In genomic region chr2:180780282-180780681, GRCm38 (mm10) we compare ENCODE assay signal across 22 mouse cellular contexts. TPM values are rescaled to one million over a fixed set of nuclear protein-coding genes. Genes with fewer than 3 reads are reported as not detected.
"Had no signal": no experiment of that assay in that cellular context is flagged by ENCODE, and none has a peak within 500 bp of the region (broad histone marks: within the 10 kb centered on the region; RNA-seq: fewer than 3 reads in every experiment).

No protein-coding gene starts in this region.

- H3K9me3 ChIP-seq: liver, embryonic 15.5 days; lung, embryonic 15.5 days; megakaryocyte, embryonic 14.5 days; midbrain, embryonic 12.5 days; neural tube, embryonic 12.5 days; stomach, embryonic 15.5 days had no signal

- H3K4me2 ChIP-seq: liver, embryonic 15.5 days; lung, embryonic 15.5 days; midbrain, embryonic 12.5 days; neural tube, embryonic 12.5 days; stomach, embryonic 15.5 days had no signal

- DNase-seq: liver, postnatal 0 days; lung, adult 2 months; lung, postnatal 14 days; lung, postnatal 36 days; midbrain, embryonic 14.5 days; right cerebral cortex, postnatal 14 days; thymus, postnatal 14 days; thymus, postnatal 36 days had no signal

- H3K27ac ChIP-seq: liver, embryonic 15.5 days; lung, embryonic 15.5 days; macrophage; midbrain, embryonic 12.5 days; neural tube, embryonic 12.5 days; stomach, embryonic 15.5 days; stomach, postnatal 0 days had no signal

- H3K4me3 ChIP-seq: liver, embryonic 15.5 days; lung, embryonic 15.5 days; megakaryocyte, embryonic 14.5 days; midbrain, embryonic 12.5 days; neural tube, embryonic 12.5 days; stomach, embryonic 15.5 days had no signal

- H3K9ac ChIP-seq: liver, embryonic 15.5 days; liver, postnatal 0 days; lung, embryonic 15.5 days; midbrain, embryonic 12.5 days; neural tube, embryonic 12.5 days; stomach, embryonic 15.5 days had no signal

- H3K4me1 ChIP-seq: liver, embryonic 15.5 days; lung, embryonic 15.5 days had no signal

- ATAC-seq: liver, postnatal 0 days; lung, postnatal 0 days had no signal

- H3K36me3 ChIP-seq: liver, embryonic 15.5 days; lung, embryonic 15.5 days; midbrain, embryonic 12.5 days; neural tube, embryonic 12.5 days; stomach, embryonic 15.5 days had no signal

RNA-seq across cellular contexts. Expression of gene Bhlhe23, which starts 3.6 kb away (rescaled TPM):
- total RNA-seq: megakaryocyte progenitor cell, adult 5-6 weeks; monocyte, adult 5-6 weeks; neutrophil, adult 5-6 weeks had no signal
- polyA plus RNA-seq: liver, embryonic 15.5 days; liver, postnatal 0 days; lung, adult 2 months; lung, embryonic 15.5 days; lung, postnatal 0 days; macrophage; spleen, adult 2 months; stomach, postnatal 0 days had no signal

RNA-seq across cellular contexts. Expression of gene Slc17a9, which starts 55.2 kb away (rescaled TPM):
- polyA plus RNA-seq: midbrain, postnatal 0 days had no signal
